Mouse (Mus musculus) spleen, postnatal 14 days (tissue): ENCODE measurements around the gene Prss38.
"Not testable (repeated sequence)": the region's sequence is repeated elsewhere in the genome, so short reads cannot be mapped to it uniquely, and the experiment has no call there.

Source experiments
- DNase-seq, 2 experiments: peaks; one replicate each; pipeline ENCODE4 v3.0.0; 2021 to 2022; ENCODE audit warnings: low spot score in 2 of 2

The Prss38 gene

DNA sequence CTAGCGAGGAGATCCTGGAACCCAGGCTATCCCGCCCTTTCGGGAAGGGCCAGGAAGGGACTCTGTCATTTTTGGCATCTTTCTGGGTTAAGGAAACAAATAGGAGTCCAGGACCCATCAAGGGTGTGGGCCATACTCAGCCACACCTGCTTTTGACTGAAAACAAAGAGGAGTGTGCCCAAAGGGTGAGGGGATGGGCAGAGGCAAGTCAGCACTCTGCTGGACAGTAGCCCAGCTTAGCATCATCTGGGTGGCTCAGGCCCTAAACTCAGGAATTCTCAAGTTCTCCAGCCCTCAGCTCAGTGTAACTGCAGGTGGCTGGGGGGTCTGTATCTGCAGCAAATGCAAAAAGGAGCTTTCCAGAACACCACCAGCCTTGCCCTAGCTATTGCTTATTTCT lies 2.5 kb upstream of the Prss38 start:
- no peak for DNase-seq

DNA sequence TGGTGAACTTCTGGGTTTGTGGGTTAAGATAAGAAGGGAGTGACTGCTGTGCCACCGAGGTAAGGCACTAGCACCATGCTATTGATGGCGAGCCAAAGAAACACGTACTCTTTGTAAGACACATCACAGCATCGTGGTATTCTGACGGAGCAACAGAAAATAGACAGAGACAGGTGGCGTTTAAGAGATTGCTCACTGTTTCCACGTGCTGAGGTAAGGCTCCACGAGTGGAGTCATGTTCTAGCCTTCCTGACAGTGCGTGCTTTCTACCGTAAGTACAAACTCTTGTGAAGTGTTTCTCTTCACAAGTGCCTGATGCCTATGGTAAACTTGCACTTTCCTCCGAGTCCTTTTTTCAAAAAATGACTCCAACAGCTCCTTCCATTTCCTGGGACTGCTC lies 5.6 kb downstream of the Prss38 start:
- no peak for DNase-seq

DNA sequence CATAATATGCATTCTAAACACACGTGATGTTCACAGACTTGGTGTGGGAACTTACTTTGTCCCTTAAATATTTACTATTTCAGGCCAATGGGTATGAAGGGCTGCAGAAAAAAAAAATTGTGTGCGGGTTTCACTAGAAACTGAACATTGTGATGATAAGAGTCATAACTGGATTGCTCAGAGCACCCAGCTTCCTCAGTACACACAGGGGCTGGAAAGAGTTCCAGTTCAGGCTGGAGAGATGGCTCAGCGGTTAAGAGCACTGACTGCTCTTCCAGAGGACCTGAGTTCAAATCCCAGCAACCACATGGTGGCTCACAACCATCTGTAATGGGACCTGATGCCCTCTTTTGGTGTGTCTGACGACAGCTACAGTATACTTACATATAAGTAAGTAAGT lies 7.5 kb downstream of the Prss38 start:
- not testable (repeated sequence) for DNase-seq

DNA sequence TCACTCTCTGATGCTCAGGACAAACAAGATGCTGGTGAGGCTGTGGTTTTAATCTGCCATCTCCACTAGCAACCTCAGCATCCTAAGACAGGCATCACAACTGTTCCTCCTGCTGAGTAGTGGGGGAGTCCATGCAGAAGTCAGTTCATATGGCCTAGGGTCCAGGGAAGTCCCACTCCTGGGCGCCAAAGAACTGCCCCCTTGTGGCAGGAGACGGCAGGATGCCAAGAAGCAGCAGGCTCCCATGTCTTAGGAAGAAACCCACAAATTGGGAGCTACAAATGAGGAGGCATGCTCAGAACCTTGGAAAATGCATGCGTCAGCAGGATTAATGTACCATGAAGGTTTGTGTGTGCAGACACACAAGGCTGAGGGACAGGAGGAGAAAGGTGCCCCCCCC lies 8.8 kb downstream of the Prss38 start:
- no peak for DNase-seq

DNA sequence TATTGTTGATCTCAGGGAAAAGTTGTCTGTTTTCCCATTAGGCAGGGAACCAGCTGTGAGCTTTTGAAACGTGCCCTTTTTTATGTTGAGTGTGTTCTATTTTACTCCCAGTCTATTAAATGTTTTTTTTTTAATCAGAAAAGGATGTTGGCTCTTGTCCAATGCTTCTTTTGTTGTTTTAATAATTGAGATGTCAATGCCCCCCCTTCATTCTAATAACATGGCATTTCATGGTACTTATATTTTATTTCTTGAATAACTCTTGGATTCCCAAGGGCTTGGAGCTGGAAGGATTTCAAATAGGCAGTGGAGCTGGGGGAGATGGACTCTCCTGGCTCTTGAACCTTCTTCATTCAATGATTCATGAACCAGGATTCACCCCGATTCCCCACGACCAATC lies 9.4 kb downstream of the Prss38 start:
- DNase-seq: no peak

DNA sequence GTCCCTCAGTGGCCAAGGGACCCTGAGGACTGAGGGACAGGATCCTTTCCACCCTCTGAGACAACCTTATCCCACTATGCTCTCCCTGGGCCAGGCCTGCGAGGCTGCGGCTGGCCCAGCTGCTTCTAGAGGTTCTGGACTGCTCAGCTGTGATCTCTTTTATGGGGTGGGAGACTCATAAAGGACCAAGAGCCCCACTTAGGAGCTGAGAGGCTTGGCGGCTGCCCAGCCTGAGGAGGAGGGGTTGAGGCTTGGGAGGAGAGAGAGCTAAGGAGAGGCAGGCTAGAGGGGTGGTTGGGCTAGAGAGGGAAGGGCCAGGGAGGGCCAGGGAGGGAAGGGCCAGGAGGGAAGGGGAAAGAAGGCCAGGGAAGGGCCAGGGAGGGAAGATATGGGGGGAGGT lies 11.0 kb downstream of the Prss38 start:
- DNase-seq: no peak

DNA sequence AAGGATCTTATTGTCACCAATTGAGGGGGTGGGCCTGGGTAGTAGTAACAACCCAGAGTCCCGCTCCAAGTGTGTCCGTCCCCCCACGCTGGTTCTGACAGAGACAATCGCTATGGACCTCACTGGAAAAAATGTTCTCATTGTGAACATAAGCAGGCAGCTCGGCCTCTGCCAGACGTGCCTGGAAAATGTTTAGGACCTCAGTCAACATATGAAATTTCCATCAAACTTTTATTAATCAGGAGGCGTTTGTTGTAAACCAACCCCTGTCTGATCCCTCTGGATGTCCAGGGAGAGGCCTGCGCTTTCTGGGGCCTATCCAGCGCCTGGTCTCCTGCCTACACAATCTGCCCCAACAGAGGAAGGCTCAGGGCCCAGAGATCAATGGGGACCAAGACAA lies 11.4 kb downstream of the Prss38 start:
- no peak for DNase-seq

DNA sequence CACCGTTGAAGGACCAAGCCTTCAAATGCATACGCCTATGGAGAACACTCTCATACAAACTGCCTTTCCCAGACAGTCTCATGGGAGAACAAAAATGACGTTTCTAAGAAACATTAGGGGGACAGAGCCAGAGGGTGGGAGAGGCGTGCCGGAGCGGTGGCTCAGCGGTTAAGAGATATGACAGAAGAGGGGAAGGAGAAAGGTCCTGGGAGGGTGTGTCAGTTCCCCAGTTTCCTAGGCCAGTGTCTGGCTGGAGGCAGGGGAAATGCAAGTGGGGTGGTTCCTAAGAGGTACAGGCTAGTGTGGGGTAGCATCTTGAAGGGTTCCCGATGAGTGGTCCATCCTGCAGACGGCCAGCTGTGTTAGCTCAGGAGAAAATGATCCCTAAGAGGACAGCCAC lies 14.2 kb downstream of the Prss38 start:
- no peak for DNase-seq

DNA sequence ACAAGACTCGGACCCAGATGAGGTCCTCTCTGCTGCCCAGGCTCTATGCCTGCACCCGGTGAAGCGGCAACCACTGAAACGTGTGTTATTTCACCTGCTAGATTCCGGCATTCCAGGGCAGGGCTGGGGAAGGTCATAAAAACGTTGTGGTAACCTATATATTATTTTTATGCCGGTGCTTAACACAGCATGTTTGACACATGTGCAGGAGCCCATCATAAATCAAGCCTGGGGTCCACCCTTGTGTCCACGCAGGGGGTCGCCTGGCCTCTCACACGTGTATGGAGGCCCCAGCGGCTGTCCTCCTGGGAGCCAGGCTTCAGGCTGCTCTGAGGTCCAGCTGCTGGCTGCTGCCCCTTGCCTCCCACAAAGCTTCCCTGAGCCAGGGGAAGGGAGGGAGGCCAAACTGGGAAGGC lies 18.6 kb downstream of the Prss38 start:
- DNase-seq: no peak

DNA sequence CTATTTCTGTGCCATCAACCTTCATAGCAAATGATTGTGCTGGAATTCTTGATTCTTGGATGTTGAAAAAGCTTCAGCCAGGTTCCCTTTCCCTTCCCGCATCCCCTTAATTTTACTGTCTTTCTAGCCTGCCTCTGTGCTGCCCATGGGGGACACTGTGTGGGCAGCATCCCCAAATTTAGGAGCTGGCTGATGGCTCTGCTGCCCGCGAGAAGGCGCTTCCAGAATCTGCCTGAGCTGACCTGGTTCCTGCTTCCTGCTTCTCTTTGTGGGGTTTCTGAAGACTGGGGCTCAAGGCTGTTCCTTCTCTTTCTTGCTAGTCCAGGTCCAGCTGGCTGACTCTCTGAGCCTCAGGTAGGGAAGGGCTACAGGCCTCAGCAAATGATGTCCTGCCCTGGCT lies 20.7 kb downstream of the Prss38 start:
- DNase-seq: no peak

DNA sequence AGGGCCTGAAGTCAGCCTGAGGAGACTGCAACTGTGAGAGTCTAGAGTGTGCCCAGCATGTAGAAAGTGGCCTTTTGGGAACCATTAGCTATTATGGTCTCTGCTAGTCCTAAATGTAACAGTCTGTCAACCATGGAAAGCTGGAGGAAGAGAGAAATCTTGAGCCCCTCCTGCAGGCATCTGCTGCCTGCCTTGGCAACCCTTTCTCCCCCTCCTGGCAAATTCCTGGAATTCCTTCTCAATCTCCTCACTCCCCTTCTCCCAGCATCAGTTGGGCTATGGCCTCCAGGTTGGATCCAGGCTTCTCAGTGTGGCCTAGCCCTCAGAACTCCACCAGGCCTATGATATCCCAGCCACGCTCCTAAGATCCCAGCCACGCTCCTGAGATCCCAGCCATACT lies 25.1 kb downstream of the Prss38 start:
- DNase-seq: no peak

DNA sequence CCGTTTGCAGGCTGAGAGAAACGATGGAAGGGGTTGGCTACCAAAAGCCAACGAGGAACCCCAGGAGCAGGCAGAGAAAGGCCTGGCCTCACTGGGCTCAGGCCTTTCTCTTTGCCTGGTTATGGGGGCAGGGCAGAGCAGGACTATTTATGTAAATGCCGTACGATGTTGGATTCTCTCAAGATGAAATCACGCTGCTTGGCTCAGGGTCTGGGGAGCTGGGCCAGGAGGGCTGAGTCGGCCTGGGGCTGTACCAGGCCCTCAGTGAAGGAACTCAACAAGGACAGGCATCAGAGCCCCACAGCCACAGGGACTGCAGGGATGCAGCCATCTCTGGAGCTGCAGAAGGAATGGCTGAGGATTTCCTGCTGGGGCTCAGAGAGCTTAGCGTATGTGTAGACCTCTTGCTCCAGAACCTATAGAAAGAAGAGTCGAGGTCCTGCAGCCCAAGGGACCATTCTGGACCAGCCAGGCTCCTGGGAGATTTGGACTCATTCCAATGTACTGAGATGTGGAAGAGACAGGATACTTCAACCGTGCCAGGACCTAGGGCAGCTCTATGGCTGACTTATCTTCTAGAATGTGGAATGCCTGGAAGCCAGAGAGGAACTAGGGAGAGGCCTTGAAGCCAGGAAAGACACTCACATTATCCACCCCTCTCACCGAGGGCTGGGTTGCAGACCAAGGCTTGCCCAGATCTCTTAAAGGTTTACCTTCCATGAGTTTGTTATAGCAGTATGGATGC lies 29.1 kb downstream of the Prss38 start:
- no peak for DNase-seq

DNA sequence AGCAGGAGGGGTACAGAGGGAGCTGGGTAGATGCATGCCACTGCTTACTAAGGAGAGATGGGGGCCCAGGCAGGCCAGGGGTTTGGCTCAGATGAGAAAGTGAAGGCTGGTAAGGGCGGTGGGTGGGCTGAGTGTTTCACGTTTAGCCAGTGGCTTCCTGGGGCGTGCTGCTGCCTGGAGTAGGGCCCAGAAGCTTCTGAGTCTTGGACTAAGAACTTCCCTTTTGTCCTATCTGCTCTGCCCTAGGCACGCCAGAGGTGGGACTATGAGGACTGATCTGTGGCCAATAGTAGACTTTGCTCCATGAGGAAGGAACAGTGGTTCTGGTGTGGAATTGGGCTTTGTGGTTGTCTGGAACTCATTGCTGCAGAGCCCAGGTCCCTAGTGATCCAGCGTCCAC lies 32.5 kb downstream of the Prss38 start:
- no peak for DNase-seq

DNA sequence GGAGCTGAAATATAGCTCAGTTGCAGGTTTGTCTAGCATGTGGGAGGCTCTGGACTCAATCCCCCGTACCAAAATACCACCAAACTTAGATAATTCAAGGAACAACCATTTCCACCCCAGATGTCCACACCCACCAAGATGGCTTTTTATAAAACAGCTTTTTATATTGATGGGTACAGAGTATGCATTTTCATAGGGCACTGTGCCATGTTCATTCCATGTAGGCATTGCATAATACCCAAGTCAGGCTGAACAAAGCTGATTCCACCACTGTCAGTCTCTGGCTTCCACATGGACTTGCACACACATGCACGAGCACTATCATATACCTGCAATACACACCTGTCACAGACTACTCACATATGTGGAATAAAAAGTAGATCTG lies 36.7 kb downstream of the Prss38 start:
- DNase-seq: no peak

DNA sequence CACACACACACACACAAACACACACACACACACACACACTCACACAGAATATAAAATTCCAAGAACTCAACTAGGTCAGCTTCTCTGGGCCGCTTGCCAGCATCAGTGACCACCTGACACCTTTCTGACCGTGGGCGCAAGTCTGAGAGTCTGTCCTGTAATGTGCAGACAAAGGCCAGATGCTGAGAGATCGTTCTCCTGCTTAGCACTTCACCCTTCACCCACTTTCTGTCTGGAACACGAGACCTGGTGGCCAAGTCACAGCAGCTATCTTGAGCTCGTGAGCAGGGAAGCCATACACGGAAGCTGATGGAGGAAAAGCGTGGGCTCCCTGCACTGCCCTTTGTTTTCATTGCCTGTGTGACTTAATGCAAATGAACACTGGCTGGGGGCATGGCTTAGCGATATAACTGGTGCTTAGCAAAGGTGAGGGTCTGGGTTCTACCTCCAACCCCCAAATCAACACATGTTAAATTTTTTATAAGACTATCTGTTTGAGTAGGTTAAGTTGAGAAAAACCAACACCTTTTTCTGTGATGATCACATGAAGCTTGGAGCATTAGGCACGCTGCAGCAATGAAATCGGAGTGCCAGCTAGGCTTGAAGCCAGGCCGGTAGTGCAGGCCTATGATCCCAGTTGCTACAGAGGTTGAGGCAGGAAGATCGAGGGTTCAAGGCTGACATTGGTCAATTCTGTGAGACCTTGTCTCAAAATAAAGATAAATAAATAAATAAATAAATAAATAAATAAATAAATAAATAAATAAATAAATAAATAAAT lies 37.3 kb downstream of the Prss38 start:
- no peak for DNase-seq

DNA sequence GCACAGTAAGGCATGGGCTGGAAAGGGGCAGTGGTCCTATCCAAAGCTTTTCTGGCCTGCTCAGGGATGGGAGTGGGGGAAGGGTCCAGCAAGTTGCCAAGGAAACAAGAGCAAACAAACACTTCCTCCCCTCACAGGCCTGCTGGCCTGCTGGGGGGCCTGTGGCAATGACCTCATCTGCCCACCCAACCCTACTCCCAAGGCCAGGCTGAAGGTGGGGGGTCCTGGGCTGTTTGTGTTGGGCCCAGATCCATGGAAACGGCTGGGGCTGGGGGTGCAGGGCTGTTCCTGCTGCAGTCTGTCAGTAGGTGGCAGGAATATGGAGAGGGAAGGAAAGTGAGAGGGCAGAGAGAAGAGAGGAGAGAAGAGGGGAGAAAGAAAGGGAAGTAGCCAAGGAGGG lies 39.1 kb downstream of the Prss38 start:
- DNase-seq: no peak

DNA sequence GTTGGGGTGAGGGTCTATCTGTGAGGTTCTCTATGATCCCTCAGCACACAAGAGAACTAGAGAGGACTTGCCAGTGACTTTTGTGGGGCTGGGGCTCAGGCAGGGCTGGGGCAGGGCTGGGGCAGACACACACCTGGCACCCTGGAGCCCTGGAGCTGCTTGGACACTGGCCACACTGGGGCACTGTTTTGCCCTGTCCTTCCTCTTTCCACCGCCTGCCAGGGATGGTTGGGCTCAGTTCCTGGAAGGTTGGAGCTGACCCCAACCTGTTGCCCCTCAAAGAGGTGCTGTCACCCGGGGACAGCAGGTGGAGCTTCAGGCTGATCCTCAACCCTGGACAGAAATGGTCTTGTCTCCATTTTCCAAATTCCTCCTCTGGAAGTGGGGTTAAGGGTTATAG lies 39.5 kb downstream of the Prss38 start:
- no peak for DNase-seq

DNA sequence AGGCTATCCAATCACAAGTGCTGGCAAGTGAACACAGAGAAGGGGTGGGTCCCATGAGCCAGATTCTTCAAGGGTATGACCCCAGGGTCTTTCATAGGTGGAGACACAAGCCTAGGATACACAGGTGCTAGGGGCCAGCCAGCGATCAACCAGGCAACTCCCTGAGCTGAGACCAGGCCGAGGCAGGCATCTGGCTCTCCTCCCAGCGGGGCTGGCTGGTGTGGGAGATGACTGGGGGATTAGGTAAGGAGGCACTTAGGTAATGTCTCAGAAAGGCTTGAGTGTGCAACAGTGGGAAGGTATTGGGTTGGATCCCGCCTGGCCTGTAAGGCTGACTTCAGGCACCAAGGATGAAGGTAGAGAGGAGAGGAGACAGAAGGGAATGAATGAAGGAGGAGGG lies 40.3 kb downstream of the Prss38 start:
- DNase-seq: no peak

DNA sequence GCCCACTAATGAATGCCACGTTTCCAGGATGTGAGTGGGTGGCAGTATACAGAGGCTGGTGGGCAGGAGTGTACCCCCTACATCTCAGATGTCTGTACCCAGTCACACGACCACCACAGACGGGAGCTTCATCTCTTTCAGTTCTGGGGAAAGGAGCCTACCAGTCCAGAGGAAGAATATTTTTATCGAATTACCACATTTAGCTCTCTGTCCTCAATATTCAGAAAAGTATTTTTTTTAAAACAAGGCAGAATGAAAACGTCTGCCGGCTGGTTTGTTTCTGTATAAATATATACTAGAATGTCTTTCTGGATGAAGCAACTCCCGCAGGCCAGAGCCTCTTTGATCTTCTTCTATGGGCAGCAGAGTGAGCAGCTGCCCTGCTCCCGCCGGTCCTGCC lies 42.5 kb downstream of the Prss38 start:
- DNase-seq: no peak

DNA sequence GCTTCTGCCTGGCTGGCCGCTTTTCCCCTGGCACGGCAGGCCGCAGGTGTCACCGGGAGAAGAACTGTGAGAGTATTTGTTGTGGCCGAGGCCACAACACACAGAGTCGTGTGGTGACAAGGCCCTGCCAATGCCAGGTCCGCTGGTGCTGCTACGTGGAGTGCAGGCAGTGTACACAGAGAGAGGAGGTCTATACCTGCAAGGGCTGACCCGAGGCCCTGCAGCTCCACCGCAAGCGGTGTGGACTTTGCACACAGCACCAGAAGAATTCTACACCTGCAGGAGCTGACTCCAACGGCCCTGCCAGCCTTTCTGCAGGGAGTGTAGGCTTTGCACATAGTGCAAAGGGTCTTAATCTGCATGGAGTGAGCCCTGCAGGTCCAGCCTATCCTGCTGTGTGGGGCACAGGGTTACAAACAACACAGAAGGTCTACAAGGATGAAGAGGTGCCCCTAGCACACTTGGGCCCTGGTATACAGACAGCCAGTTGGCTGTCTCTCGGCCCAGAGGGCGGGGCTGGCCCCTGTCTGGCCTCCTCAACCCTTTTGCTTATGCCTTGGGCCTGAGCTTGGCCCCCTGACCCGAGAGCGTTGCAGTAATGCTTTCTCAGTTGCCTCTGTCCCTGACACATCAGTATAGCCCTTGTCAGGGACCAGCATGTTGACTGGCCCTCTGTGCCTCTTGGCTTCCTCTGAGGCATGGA lies 44.1 kb downstream of the Prss38 start:
- DNase-seq: no peak

DNA sequence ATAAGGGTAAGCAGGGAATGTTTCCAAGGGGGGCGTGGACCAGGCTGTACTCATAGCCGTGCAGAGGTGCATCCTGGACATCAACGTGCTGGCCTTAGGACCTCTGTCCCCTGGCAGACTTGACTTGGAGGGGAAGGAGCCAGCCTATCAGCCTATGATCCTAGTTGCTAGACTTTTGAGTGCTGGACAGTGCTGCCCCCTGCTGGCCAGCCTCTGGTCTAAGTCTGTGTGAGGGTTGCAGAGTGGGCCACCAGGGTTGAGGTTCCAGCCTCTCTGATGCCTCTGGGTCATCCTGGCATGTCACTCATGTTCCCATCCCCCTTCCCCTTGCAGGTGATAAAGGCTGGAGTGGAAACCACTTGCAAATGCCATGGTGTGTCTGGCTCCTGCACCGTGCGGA lies 44.9 kb downstream of the Prss38 start:
- peak in 1 of 2 experiments; percentile 33 for DNase-seq

DNA sequence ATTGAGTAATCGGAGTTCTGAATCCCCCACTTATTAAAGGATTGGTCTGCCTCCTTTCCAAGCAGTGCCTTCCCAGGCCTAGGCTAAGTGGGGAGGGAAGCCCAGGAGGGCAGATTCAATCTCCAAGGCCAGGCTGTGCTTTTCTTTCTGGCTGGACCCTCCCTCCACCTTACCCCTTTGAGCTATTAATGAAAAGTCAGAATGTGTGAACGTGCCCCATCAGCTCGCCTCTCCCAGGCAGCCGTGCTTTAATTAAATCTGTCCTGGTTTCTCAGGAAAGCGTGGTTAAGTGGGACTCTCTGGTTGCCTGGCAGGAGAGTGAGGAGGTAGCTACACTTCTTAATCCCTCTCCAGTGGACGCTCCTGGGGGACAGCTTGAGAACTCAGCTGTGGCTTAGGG lies 45.8 kb downstream of the Prss38 start:
- no peak for DNase-seq

DNA sequence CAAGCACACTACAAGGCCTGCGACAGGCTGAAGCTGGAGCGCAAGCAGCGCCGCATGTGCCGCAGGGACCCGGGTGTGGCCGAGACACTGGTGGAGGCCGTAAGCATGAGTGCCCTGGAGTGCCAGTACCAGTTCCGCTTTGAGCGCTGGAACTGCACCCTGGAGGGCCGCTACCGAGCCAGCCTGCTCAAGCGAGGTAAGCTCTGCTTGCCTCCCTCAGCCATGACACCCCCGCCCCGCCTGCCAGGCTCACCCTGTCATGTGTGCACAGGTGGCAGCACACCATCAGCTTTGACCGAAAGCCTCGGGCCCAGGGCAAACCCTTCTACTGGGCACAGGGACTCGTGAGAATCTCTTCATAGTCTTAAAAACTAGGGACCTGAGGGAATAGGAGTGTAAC lies 47.8 kb downstream of the Prss38 start:
- no peak for DNase-seq
